Mouse (Mus musculus) liver, embryonic 13.5 days (tissue): ENCODE results near the gene Atg4a. TPM values are rescaled to one million over a fixed set of nuclear protein-coding genes. Genes with fewer than 3 reads are reported as not detected.

Experiments
- ATAC-seq: fragments of 200-750 bp; cut with Nextera tagmentation; 2 replicates; pipeline ENCODE4 v1.8.0; 2017; ENCODE audit warnings: low read depth, mild to moderate bottlenecking, moderate number of reproducible peaks, moderate library complexity
- DNase-seq: peaks from one replicate; pipeline ENCODE4 v3.0.0; 2022
- H3K27ac ChIP-seq: fragments of 300-500 bp; sonication (generic); 2 replicates; pipeline ENCODE4 v1.5.1; 2015; ENCODE audit warnings: moderate library complexity, mild to moderate bottlenecking, inconsistent platforms
- H3K27me3 ChIP-seq: fragments of 300-500 bp; sonication (generic); 2 replicates; pipeline ENCODE4 v1.6.1; 2015; ENCODE audit warnings: mild to moderate bottlenecking, inconsistent platforms
- H3K36me3 ChIP-seq: fragments of 300-500 bp; sonication (generic); 2 replicates; pipeline ENCODE4 v1.6.1; 2015; ENCODE audit warnings: mild to moderate bottlenecking, inconsistent platforms
- H3K4me1 ChIP-seq: fragments of 300-500 bp; sonication (generic); replicated peaks from 2 replicates; pipeline ENCODE4 v1.6.1; 2015; ENCODE audit warnings: inconsistent platforms
- H3K4me2 ChIP-seq: fragments of 300-500 bp; sonication (generic); 2 replicates; pipeline ENCODE4 v1.6.1; 2015; ENCODE audit warnings: inconsistent platforms, mild to moderate bottlenecking, moderate library complexity
- H3K4me3 ChIP-seq: fragments of 300-500 bp; sonication (generic); replicated peaks from 2 replicates; pipeline ENCODE4 v1.5.1; 2015; ENCODE audit warnings: mild to moderate bottlenecking, inconsistent platforms
- H3K9ac ChIP-seq: fragments of 300-500 bp; sonication (generic); 2 replicates; pipeline ENCODE4 v1.6.1; 2015; ENCODE audit warnings: mild to moderate bottlenecking, inconsistent platforms
- H3K9me3 ChIP-seq: fragments of 300-500 bp; sonication (generic); replicated peaks from 2 replicates; pipeline ENCODE4 v1.6.1; 2016; ENCODE audit warnings: inconsistent platforms
- WGBS: fragments of 180-500 bp; shearing (Covaris S2); methylation state at CpG from one replicate; pipeline ENCODE4 v1.1.7; 2015; ENCODE audit not compliant: insufficient replicate concordance; 5-methylcytosine and 5-hydroxymethylcytosine counted together
- polyA plus RNA-seq: library from polyadenylated mRNA; unstranded; fragments of >200 nt; fragmentation: Nextera tagmentation; extraction: Ambion mirVana; gene quantifications from 2 replicates; pipeline ENCODE4 v1.2.1, GENCODE M21; 2015

Gene Atg4a
- polyA plus RNA-seq = 23.9 and 29.3 TPM in 2 replicates

DNA sequence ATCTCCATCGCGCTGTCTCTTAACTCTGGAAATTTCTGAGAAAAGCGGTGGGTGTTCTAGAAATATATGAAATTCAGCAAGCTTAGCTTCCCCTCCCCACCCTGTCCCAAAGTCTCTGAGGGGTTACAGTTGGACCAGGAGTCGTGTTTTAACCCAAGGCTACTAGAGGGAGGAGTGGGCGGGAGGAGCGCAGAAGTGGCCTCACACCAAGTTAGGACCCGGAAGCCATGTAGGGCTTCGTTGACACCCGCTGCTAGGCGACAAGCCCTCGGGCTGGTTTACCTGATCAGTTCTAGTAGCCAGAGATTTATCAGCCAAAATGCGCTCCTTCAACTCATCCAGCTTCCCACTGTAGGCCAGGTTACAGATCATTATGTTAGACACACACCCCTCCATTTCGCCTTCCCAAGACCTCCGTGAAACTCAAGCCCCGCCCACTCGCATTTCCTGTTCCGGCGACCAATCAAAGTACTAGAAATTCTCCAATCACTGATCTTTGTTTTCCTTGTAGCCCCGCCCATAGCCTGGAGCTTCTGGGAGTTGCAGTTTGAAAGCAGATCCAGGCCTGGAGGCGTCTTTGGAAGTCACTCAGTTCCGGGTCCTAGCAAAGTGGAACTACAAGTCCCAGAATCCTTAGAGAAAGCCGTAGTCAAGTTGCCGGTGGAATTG lies at the start of gene Atg4a, which contains the start of gene Psmd10:
Gene Atg4a, plus strand, starts transcription at position 636 of the 669 bp plus-strand sequence.
Gene Psmd10, minus strand, starts transcription at position 457 of the 669 bp plus-strand sequence.
- Histone ChIP-seq H3K36me3 (peaks cover 4% of the 10 kb centered on the region; the same call in 1 of the 2 replicates), H3K9me3 (no peaks in the 10 kb centered on the region), H3K4me1 (no peaks in the 10 kb centered on the region), H3K4me2 (peak within 1 kb of the TSS; percentile 70), H3K27me3 (no peaks in the 10 kb centered on the region; the same call in 1 of the 2 replicates), H3K27ac (peak within 1 kb of the TSS; percentile 83), H3K4me3 (peak within 1 kb of the TSS; percentile 65), H3K9ac (peak within 1 kb of the TSS; percentile 76)
- DNase-seq = peak; percentile 89
- 12% methylated on average over 23 of the region's 23 CpGs for WGBS
- ATAC-seq = peak; percentile 91

DNA sequence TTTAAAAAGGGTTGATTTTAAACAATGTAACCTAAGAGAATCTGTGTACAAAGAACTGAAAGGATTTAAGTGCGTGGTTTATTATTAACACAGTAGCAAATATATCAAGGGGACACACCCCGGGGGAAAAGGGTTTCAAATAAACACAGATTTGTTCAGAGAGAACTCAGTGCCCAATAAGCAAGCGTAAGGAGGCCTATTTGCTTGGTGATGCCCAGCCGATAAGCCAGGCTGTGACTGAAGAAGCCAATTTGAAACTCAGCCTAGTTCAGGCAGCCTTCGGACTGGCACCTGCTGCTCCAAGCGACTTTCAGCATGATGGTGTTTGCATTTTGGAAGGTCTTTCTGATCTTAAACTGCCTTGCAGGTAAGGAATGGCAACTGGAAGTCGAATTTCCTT lies 49.3 kb upstream of the Atg4a start, which contains the start of gene Vsig1:
Gene Vsig1, plus strand, starts transcription at position 249 of the 400 bp plus-strand sequence.
- Histone ChIP-seq H3K27me3 (no peaks in the 10 kb centered on the region), H3K4me3 (no peak within 1 kb of the TSS), H3K4me1 (no peaks in the 10 kb centered on the region), H3K36me3 (no peaks in the 10 kb centered on the region), H3K27ac (no peak within 1 kb of the TSS), H3K4me2 (no peak within 1 kb of the TSS), H3K9ac (no peak within 1 kb of the TSS), H3K9me3 (no peaks in the 10 kb centered on the region)
- WGBS = 53% methylated on average over 7 of the region's 7 CpGs
- DNase-seq (no peak), ATAC-seq (no peak)

DNA sequence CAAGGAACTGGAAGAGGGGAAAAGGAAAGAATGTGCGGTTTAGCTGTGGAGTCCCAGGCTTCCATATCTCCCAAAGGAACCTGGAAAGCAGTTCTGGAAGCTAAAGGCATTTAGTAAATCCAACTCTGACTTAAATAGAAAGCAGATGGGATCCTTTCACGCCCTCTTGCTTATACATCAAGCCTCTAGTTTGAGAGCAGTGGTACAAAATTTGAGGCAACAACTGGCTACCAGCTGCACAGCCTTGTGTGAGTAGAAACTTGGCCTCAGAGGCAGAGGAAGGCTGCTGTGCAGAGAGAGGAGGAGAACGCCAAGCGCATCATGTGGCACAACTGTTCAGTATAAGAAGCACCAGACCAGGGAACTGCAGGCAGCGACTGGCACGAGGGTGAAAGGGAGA lies 35.4 kb upstream of the Atg4a start:
- ATAC-seq (no peak), DNase-seq (no peak)
- Histone ChIP-seq H3K9me3 (no peaks in the 10 kb centered on the region), H3K9ac (no peak overlapping the region), H3K4me1 (no peaks in the 10 kb centered on the region), H3K27ac (no peak overlapping the region), H3K4me3 (no peak overlapping the region), H3K36me3 (no peaks in the 10 kb centered on the region), H3K27me3 (0 out of 2 replicates have a peak, but pooled peaks cover 5% of the 10 kb centered on the region), H3K4me2 (no peak overlapping the region)
- WGBS = 67% methylated on average over 6 of the region's 6 CpGs

GRCm38 (mm10) chrX:140932066-140932465 lies 24.6 kb upstream of the Atg4a start:
- H3K27me3 ChIP-seq = peaks cover 14% of the 10 kb centered on the region
- H3K9me3 ChIP-seq = no peaks in the 10 kb centered on the region
- H3K36me3 ChIP-seq = no peaks in the 10 kb centered on the region
- ATAC-seq = no peak
- no peak overlapping the region for H3K4me2 ChIP-seq
- H3K4me3 ChIP-seq = no peak overlapping the region
- DNase-seq = no peak
- no peak overlapping the region for H3K9ac ChIP-seq
- no peaks in the 10 kb centered on the region for H3K4me1 ChIP-seq
- 56% methylated on average over 3 of the region's 3 CpGs for whole genome bisulfite sequencing
- no peak overlapping the region for H3K27ac ChIP-seq

- DNase-seq (no peak), ATAC-seq (no peak)
- Histone ChIP-seq H3K4me2 (no peak overlapping the region), H3K9ac (no peak overlapping the region), H3K9me3 (no peaks in the 10 kb centered on the region), H3K36me3 (no peaks in the 10 kb centered on the region), H3K27ac (no peak overlapping the region), H3K27me3 (peaks cover 20% of the 10 kb centered on the region), H3K4me1 (no peaks in the 10 kb centered on the region), H3K4me3 (no peak overlapping the region)
- WGBS = 24% methylated on average over 3 of the region's 3 CpGs
These were observed 23.4 kb upstream of the Atg4a start for GRCm38 (mm10) chrX:140933263-140933662.

DNA sequence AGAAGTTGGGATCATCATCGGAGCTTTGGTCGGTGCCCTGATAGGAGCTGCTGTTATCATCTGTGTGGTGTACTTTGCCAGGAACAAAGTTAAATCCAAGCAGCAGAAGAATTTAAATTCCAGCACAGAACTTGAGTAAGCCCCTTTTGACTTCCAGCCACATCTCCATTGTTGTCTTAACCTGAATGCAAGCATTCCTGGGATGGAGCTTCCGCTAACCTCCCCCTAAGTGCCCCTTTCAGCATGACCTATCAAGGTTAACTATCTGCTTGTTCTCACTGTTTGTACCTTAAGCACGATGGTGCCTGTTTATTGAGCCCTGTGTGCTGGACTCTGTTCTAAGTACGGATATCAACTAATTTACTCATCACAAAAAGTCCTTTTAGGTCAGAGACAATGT lies 20.4 kb upstream of the Atg4a start:
- ATAC-seq = no peak
- no peaks in the 10 kb centered on the region for H3K36me3 ChIP-seq

GRCm38 (mm10) chrX:140953618-140954017 lies 3.1 kb upstream of the Atg4a start:
- H3K4me2 ChIP-seq = peak overlapping the region; percentile 53
- no peaks in the 10 kb centered on the region; the same call in 1 of the 2 replicates for H3K27me3 ChIP-seq
- H3K9me3 ChIP-seq = no peaks in the 10 kb centered on the region
- H3K9ac ChIP-seq = peak overlapping the region; percentile 74
- 47% methylated on average over 4 of the region's 4 CpGs for WGBS
- H3K27ac ChIP-seq = peak overlapping the region; percentile 90
- H3K4me3 ChIP-seq = peak overlapping the region; percentile 65
- peak; percentile 57 for DNase-seq
- peak; percentile 76 for ATAC-seq
- H3K4me1 ChIP-seq = no peaks in the 10 kb centered on the region
- peaks cover 17% of the 10 kb centered on the region for H3K36me3 ChIP-seq

More for the DNA sequence above, 20.4 kb upstream of the Atg4a start:
- peaks cover 20% of the 10 kb centered on the region for H3K27me3 ChIP-seq
- H3K4me1 ChIP-seq = no peaks in the 10 kb centered on the region
- H3K27ac ChIP-seq = no peak overlapping the region
- DNase-seq = no peak
- no peak overlapping the region for H3K4me2 ChIP-seq
- no peak overlapping the region for H3K9ac ChIP-seq
- H3K9me3 ChIP-seq = no peaks in the 10 kb centered on the region
- no peak overlapping the region for H3K4me3 ChIP-seq
- 58% methylated on average over 5 of the region's 5 CpGs for WGBS

DNA sequence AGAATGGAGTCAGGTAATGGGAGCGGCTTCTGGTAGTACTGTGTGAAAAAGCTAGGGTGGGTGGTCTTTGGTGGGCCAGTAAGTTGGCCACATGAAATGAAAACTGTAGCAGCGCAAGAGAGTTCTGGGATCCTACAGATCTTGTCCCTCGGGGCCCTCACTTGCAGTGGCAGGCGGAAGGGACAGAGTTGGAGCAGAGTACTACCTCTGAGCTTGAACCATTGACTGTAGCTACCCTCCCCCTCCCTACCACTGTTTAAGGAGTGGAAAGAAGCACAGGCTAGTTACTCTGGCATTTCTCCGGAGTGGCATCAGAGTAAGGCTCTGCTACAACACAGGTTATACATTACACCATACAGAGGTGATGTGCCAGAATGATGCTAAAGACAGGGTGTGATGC lies 252 bp downstream of the Atg4a start:
- DNase-seq (no peak), ATAC-seq (peak; percentile 49)
- Histone ChIP-seq H3K4me2 (peak overlapping the region; percentile 70), H3K4me1 (no peaks in the 10 kb centered on the region), H3K9me3 (no peaks in the 10 kb centered on the region), H3K27ac (peak overlapping the region; percentile 55), H3K9ac (peak overlapping the region; percentile 66), H3K36me3 (peaks cover 4% of the 10 kb centered on the region; the same call in 1 of the 2 replicates), H3K27me3 (no peaks in the 10 kb centered on the region; the same call in 1 of the 2 replicates), H3K4me3 (peak overlapping the region; percentile 65)
- 16% methylated on average over 5 of the region's 5 CpGs for WGBS

DNA sequence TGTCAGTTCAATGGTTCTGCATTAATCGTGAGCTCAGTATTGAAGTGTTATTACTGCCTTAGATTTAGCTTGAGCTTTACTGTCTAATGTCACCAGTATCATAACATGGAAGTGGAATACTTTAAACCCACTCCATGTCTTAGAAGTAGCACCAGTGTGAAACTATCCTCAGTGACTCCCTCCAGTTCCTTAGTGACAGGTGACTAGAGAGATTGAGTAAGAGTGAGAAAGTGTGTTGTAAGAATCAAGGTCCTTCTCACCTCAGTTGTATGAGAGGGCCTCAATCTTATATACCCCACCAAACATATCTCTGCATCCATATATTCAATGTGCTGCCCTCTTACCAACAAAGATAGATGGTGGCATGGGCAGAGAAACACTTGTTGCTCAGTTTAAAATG lies 22.2 kb downstream of the Atg4a start:
- peaks cover 14% of the 10 kb centered on the region; the same call in 1 of the 2 replicates for H3K27me3 ChIP-seq
- DNase-seq (no peak), ATAC-seq (no peak)
- no peak overlapping the region for H3K4me3 ChIP-seq
- peaks cover 8% of the 10 kb centered on the region for H3K4me1 ChIP-seq
- H3K4me2 ChIP-seq = no peak overlapping the region
- H3K9me3 ChIP-seq = no peaks in the 10 kb centered on the region
- no peak overlapping the region for H3K27ac ChIP-seq
- 75% methylated on average over 1 of the region's 1 CpGs for WGBS
- H3K36me3 ChIP-seq = no peaks in the 10 kb centered on the region
- no peak overlapping the region for H3K9ac ChIP-seq

- H3K27me3 ChIP-seq = peaks cover 14% of the 10 kb centered on the region; the same call in 1 of the 2 replicates
- 42% methylated on average over 2 of the region's 2 CpGs for WGBS
- peaks cover 8% of the 10 kb centered on the region for H3K4me1 ChIP-seq
- DNase-seq (no peak), ATAC-seq (no peak)
- H3K4me3 ChIP-seq = no peak overlapping the region
- no peaks in the 10 kb centered on the region for H3K9me3 ChIP-seq
- no peak overlapping the region for H3K4me2 ChIP-seq
- H3K9ac ChIP-seq = no peak overlapping the region
- H3K36me3 ChIP-seq = no peaks in the 10 kb centered on the region
- no peak overlapping the region for H3K27ac ChIP-seq
These were observed 22.8 kb downstream of the Atg4a start for GRCm38 (mm10) chrX:140979546-140979945.

- H3K4me2 ChIP-seq = no peak overlapping the region
- no peak for DNase-seq
These were observed 23.5 kb downstream of the Atg4a start for GRCm38 (mm10) chrX:140980163-140980562.

More at GRCm38 (mm10) chrX:140980163-140980562, 23.5 kb downstream of the Atg4a start:
- 58% methylated on average over 4 of the region's 4 CpGs for WGBS
- no peak for ATAC-seq
- H3K9me3 ChIP-seq = no peaks in the 10 kb centered on the region
- H3K9ac ChIP-seq = no peak overlapping the region
- H3K27ac ChIP-seq = no peak overlapping the region
- H3K4me1 ChIP-seq = peaks cover 8% of the 10 kb centered on the region
- H3K27me3 ChIP-seq = peaks cover 11% of the 10 kb centered on the region; the same call in 1 of the 2 replicates
- no peaks in the 10 kb centered on the region for H3K36me3 ChIP-seq
- H3K4me3 ChIP-seq = no peak overlapping the region
